In the genomic region with DNA sequence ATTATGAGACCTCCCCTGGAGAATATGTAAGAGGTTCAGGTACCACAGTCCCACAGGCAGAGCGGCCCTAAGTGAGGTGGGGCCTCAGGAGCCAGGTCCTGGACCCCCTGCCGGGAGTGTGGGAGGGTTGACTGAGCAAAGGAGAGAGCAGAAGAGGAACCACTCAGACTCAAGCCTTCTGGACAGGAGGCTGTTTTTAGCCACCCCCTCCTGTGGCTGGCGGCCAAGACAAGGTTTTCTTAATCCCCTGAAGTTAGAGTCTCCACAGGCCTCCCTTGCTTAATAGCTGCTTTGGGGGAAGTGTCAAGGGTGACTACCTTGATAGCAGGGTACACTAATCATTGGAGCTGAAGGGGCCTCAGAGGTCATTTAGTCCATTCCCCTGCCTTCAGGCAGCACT, we compare ENCODE assay signal across 12 mouse cellular contexts. TPM values are rescaled to one million over a fixed set of nuclear protein-coding genes. Genes with fewer than 3 reads are reported as not detected.
DNase-seq lines count a peak whose midpoint lies in the region; ATAC-seq lines count a peak whose summit lies in the region.
"Had no signal": no experiment of that assay in that cellular context is flagged by ENCODE, and none has a peak within 500 bp of the region (broad histone marks: within the 10 kb centered on the region; RNA-seq: fewer than 3 reads in every experiment).

No protein-coding gene starts in this region.

- H3K4me2 ChIP-seq in embryonic facial prominence, embryonic 13.5 days, result no peak overlapping the region
- no peak overlapping the region for H3K4me2 ChIP-seq in intestine, embryonic 16.5 days (ENCODE audit: low read depth, low read length)
- no peak overlapping the region for H3K4me2 ChIP-seq in midbrain, embryonic 13.5 days (replicated peaks)
- H3K4me2 ChIP-seq: stomach, embryonic 15.5 days had no signal

- H3K4me3 ChIP-seq in embryonic facial prominence, embryonic 13.5 days, result no peak overlapping the region
- no peak overlapping the region for H3K4me3 ChIP-seq in intestine, embryonic 16.5 days (ENCODE audit: low read length)
- no peak overlapping the region for H3K4me3 ChIP-seq in midbrain, embryonic 13.5 days (replicated peaks)
- H3K4me3 ChIP-seq: stomach, embryonic 15.5 days had no signal

- H3K9ac ChIP-seq in embryonic facial prominence, embryonic 13.5 days, result no peak overlapping the region
- no peak overlapping the region for H3K9ac ChIP-seq in intestine, embryonic 16.5 days (ENCODE audit: low read depth, low read length)
- no peak overlapping the region for H3K9ac ChIP-seq in midbrain, embryonic 13.5 days (replicated peaks)
- H3K9ac ChIP-seq: stomach, embryonic 15.5 days had no signal

- no peak for ATAC-seq in embryonic facial prominence, embryonic 13.5 days (ENCODE audit: insufficient number of reproducible peaks, insufficient read depth, low FRiP score, low TSS enrichment, low read depth)
- no peak for ATAC-seq in intestine, embryonic 16.5 days
- no peak for ATAC-seq in midbrain, embryonic 13.5 days

- no peaks in the 10 kb centered on the region for H3K36me3 ChIP-seq in embryonic facial prominence, embryonic 13.5 days
- H3K36me3 ChIP-seq in intestine, embryonic 16.5 days (ENCODE audit: control insufficient read depth, insufficient read depth, low read length), result no peaks in the 10 kb centered on the region
- H3K36me3 ChIP-seq in midbrain, embryonic 13.5 days, result no peaks in the 10 kb centered on the region
- H3K36me3 ChIP-seq: stomach, embryonic 15.5 days had no signal

- 30% methylated on average over 3 of the region's 3 CpGs for WGBS in embryonic facial prominence, embryonic 13.5 days
- WGBS in intestine, embryonic 16.5 days, result 38% methylated on average over 3 of the region's 3 CpGs
- WGBS in midbrain, embryonic 13.5 days, result 27% methylated on average over 3 of the region's 3 CpGs

- peaks cover 34% of the 10 kb centered on the region for H3K4me1 ChIP-seq in embryonic facial prominence, embryonic 13.5 days
- H3K4me1 ChIP-seq in intestine, embryonic 16.5 days (ENCODE audit: control insufficient read depth, insufficient read depth, low read length), result peaks cover 30% of the 10 kb centered on the region
- peaks cover 19% of the 10 kb centered on the region for H3K4me1 ChIP-seq in midbrain, embryonic 13.5 days (replicated peaks)

- H3K27ac ChIP-seq in embryonic facial prominence, embryonic 13.5 days, result peak overlapping the region; percentile 44; the same call in 1 of the 2 replicates
- no peak overlapping the region for H3K27ac ChIP-seq in intestine, embryonic 16.5 days (ENCODE audit: low read length)
- H3K27ac ChIP-seq in midbrain, embryonic 13.5 days, result no peak overlapping the region
- H3K27ac ChIP-seq: stomach, embryonic 15.5 days had no signal

- no peaks in the 10 kb centered on the region for H3K9me3 ChIP-seq in embryonic facial prominence, embryonic 13.5 days
- no peaks in the 10 kb centered on the region for H3K9me3 ChIP-seq in intestine, embryonic 16.5 days (ENCODE audit: control insufficient read depth, low read length)
- no peaks in the 10 kb centered on the region for H3K9me3 ChIP-seq in midbrain, embryonic 13.5 days
- H3K9me3 ChIP-seq: stomach, embryonic 15.5 days had no signal

- no peaks in the 10 kb centered on the region for H3K27me3 ChIP-seq in embryonic facial prominence, embryonic 13.5 days
- no peaks in the 10 kb centered on the region for H3K27me3 ChIP-seq in intestine, embryonic 16.5 days (replicated peaks; ENCODE audit: control insufficient read depth, insufficient read depth, low read length)
- H3K27me3 ChIP-seq in midbrain, embryonic 13.5 days, result no peaks in the 10 kb centered on the region
- H3K27me3 ChIP-seq: stomach, embryonic 15.5 days had no signal

- DNase-seq in cerebellum, postnatal 14 days, result peak; percentile 43 to 64
- no peak for DNase-seq in cerebellum, adult 18-20 months
- peak; percentile 25 to 64 for DNase-seq in kidney, postnatal 25 days
- no peak for DNase-seq in kidney, adult 11 months
- peak; percentile 59 for DNase-seq in ES-CJ7 (ENCODE audit: low read depth, low spot score)
- DNase-seq: cerebellum, adult 8-10 months; gastrocnemius, postnatal 36 days; layer of hippocampus, postnatal 36 days had no signal

RNA-seq across cellular contexts. Expression of gene Ddit4, which starts 27.3 kb away (rescaled TPM):
- polyA plus RNA-seq in embryonic facial prominence, embryonic 13.5 days (2015; fragmentation: Nextera tagmentation; extraction: Ambion mirVana), result 86.5 and 93.1 TPM in 2 replicates
- 28.6 and 33.1 TPM in 2 replicates for polyA plus RNA-seq in intestine, embryonic 16.5 days (2015; fragmentation: Nextera tagmentation; extraction: Ambion mirVana)
- 48.5 and 58.7 TPM in 2 replicates for polyA plus RNA-seq in midbrain, embryonic 13.5 days (2015; fragmentation: Nextera tagmentation; extraction: Ambion mirVana)

RNA-seq across cellular contexts. Expression of gene Dnajb12, which starts 44.9 kb away (rescaled TPM):
- 20.5 and 20.7 TPM in 2 replicates for polyA plus RNA-seq in embryonic facial prominence, embryonic 13.5 days (2015; fragmentation: Nextera tagmentation; extraction: Ambion mirVana)
- polyA plus RNA-seq in intestine, embryonic 16.5 days (2015; fragmentation: Nextera tagmentation; extraction: Ambion mirVana), result 26.6 and 27.6 TPM in 2 replicates
- polyA plus RNA-seq in midbrain, embryonic 13.5 days (2015; fragmentation: Nextera tagmentation; extraction: Ambion mirVana), result 18.3 and 18.6 TPM in 2 replicates

Comparison
In these comparisons a context has a peak if more than half of its experiments do, and no peak if none do; other contexts are left out.
1. DNase-seq: peak in cerebellum, postnatal 14 days (2 of 2), kidney, postnatal 25 days (2 of 2) and ES-CJ7 (single experiment); none in cerebellum, adult 18-20 months (0 of 2) and kidney, adult 11 months (single experiment).